Mouse (Mus musculus) embryonic fibroblast, embryonic 13.5 days (primary cell): Measurements from ENCODE around the gene Paqr3.

Source experiments
- CTCF ChIP-seq: IDR thresholded peaks from 2 replicates; pipeline ENCODE4 v1.5.1; 2011; ENCODE audit warnings: mild to moderate bottlenecking, control low read depth, low read length, moderate library complexity, borderline replicate concordance; ENCODE audit not compliant: insufficient read depth
- POLR2A ChIP-seq: IDR thresholded peaks from 2 replicates; pipeline ENCODE4 v1.6.1; 2011; ENCODE audit warnings: low read depth, mild to moderate bottlenecking, control low read depth, low read length, moderate library complexity

DNA sequence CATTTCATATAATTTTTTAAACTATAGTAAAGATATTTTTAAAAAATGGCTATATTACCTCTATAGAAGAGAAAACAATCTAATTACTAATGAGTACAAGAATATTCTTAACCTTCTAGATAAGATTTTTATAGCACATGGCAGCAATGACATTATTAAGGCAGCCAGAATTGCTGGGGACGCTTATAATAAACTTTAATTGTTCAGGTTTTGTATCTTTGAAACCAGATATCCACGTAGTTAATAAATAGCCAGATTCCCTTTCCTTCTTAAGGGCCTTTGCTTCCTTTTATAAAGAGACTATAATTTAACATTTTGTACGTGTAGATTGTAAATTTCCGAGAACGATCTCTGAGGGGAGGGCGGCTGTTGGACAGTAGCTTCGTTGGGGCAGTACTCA, 66.1 kb downstream of the Paqr3 start:
- TF ChIP-seq POLR2A: no peak
- TF ChIP-seq CTCF: no peak
